Mouse (Mus musculus): ENCODE data around the gene Mia3.

- TF ChIP-seq EP300 (IDR thresholded peaks at IDR 0.05) (no peak), CTCF (IDR thresholded peaks at IDR 0.05) (0 out of 2 replicates have a peak, but pooled peaks have one; percentile 13)
These were observed 5.4 kb upstream of the Mia3 start for GRCm38 (mm10) chr1:183374728-183375127.
